9 mouse cellular contexts compared by ENCODE assay signal in the genomic region with DNA sequence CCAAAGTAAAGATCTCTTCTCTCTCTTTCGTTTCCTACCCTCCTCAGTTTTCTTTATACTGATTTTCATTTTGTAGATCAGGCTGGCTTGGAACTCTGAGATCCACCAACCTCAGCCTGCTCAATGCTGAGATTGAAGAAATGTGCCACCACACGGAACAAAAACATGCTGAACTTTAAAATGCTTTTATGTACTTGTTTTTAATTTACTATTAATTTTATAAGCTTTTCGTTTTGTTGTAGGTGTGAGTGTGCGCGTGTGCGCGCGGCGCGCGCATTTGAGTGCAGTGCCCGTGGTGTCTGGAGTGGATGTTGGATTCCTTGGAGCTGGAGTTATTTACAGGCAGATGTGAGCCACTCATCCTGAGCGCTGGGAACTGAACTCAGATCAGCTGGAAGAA. TPM values are rescaled to one million over a fixed set of nuclear protein-coding genes. Genes with fewer than 3 reads are reported as not detected.
A peak's percentile ranks its signal among the peaks of the same experiment; 100 is the strongest.
DNase-seq lines count a peak whose midpoint lies in the region; ATAC-seq and TF ChIP-seq lines count a peak whose summit lies in the region.
"Had no signal": no experiment of that assay in that cellular context is flagged by ENCODE, and none has a peak within 500 bp of the region (broad histone marks: within the 10 kb centered on the region; RNA-seq: fewer than 3 reads in every experiment).

No protein-coding gene starts in this region.

- ATAC-seq in kidney, embryonic 15.5 days (replicated peaks; ENCODE audit: low FRiP score): no peak

- H3K4me2 ChIP-seq in kidney, embryonic 15.5 days: peak overlapping the region; percentile 63

- no peak for TF ChIP-seq CTCF in kidney, adult 2 months (conservative IDR thresholded peaks at IDR 0.05; ENCODE audit: insufficient read depth, insufficient read length, low read depth, low read length)
- TF ChIP-seq CTCF in C2C12 (IDR thresholded peaks at IDR 0.05; ENCODE audit: control insufficient read depth, insufficient read depth, insufficient read length): no peak

- no peak overlapping the region for H3K4me3 ChIP-seq in kidney, embryonic 15.5 days (replicated peaks)
- H3K4me3 ChIP-seq in kidney, adult 2 months (ENCODE audit: insufficient read depth, low read depth, low read length): no peak overlapping the region
- H3K4me3 ChIP-seq in C2C12 (ENCODE audit: insufficient read depth, poor library complexity, severe bottlenecking): peak overlapping the region; percentile 79
- peak overlapping the region; percentile 89; the same call in 1 of the 2 replicates for H3K4me3 ChIP-seq in limb, embryonic 10.5 days

- WGBS in kidney, embryonic 15.5 days: 84% methylated on average over 13 of the region's 13 CpGs
- WGBS in kidney, adult 2 months: 76% methylated on average over 13 of the region's 13 CpGs
- WGBS in limb, embryonic 10.5 days: 84% methylated on average over 13 of the region's 13 CpGs

- no peak overlapping the region for H3ac ChIP-seq in C2C12 (ENCODE audit: control insufficient read depth, insufficient read length, low read depth)

- DNase-seq in cerebellum, adult 9-10 months: peak; percentile 29
- no peak for DNase-seq in cerebellum, adult 11-12 months
- no peak for DNase-seq in kidney, adult 2 months
- DNase-seq in limb, embryonic 10.5 days (ENCODE audit: low spot score): no peak
- no peak for DNase-seq in cerebellum, postnatal 10 days
- no peak for DNase-seq in left cerebral cortex, postnatal 10 days (ENCODE audit: extremely low spot score in 1 of 2, low spot score in 2 of 2)

- H3K9me3 ChIP-seq in kidney, embryonic 15.5 days (replicated peaks): no peaks in the 10 kb centered on the region
- H3K9me3 ChIP-seq in limb, embryonic 10.5 days (replicated peaks): no peaks in the 10 kb centered on the region

- no peak overlapping the region for H3K9ac ChIP-seq in kidney, embryonic 15.5 days

- peaks cover 31% of the 10 kb centered on the region for H3K79me3 ChIP-seq in C2C12 (ENCODE audit: low read depth)

- no peaks in the 10 kb centered on the region for H3K27me3 ChIP-seq in kidney, embryonic 15.5 days
- H3K27me3 ChIP-seq in kidney, adult 2 months (replicated peaks; ENCODE audit: control insufficient read depth, insufficient read depth, low read length): no peaks in the 10 kb centered on the region
- no peaks in the 10 kb centered on the region for H3K27me3 ChIP-seq in C2C12 (ENCODE audit: control insufficient read depth, insufficient read depth, insufficient read length)
- no peaks in the 10 kb centered on the region for H3K27me3 ChIP-seq in limb, embryonic 10.5 days (ENCODE audit: low read depth, poor library complexity, severe bottlenecking)

- peaks cover 35% of the 10 kb centered on the region for H3K79me2 ChIP-seq in C2C12 (ENCODE audit: control insufficient read depth, insufficient read depth)

- intact Hi-C loops in left cerebral cortex, postnatal 10 days (cut with DNase I): no loop called here

- peaks cover 15% of the 10 kb centered on the region for H3K4me1 ChIP-seq in kidney, embryonic 15.5 days
- peaks cover 22% of the 10 kb centered on the region; the same call in 1 of the 2 replicates for H3K4me1 ChIP-seq in kidney, adult 2 months (ENCODE audit: control insufficient read depth, insufficient read depth, low read length)
- H3K4me1 ChIP-seq in limb, embryonic 10.5 days: peaks cover 14% of the 10 kb centered on the region

- TF ChIP-seq POLR2A in kidney, adult 2 months (IDR thresholded peaks at IDR 0.05; ENCODE audit: low read depth, low read length): no peak

- 0 out of 2 replicates have a peak overlapping the region, but pooled peaks have one; percentile 27 for H3K27ac ChIP-seq in kidney, embryonic 15.5 days
- H3K27ac ChIP-seq in kidney, adult 2 months (ENCODE audit: insufficient read depth, low read depth, low read length): no peak overlapping the region; the same call in 1 of the 2 replicates
- H3K27ac ChIP-seq in limb, embryonic 10.5 days: no peak overlapping the region

- H3K36me3 ChIP-seq in kidney, embryonic 15.5 days: peaks cover 12% of the 10 kb centered on the region
- no peaks in the 10 kb centered on the region for H3K36me3 ChIP-seq in kidney, adult 2 months (ENCODE audit: control insufficient read depth, insufficient read depth, low read length)
- H3K36me3 ChIP-seq in C2C12 (ENCODE audit: control insufficient read depth, insufficient read depth): peaks cover 6% of the 10 kb centered on the region
- H3K36me3 ChIP-seq in limb, embryonic 10.5 days: peaks cover 13% of the 10 kb centered on the region

TF ChIP-seq in C2C12, 6 proteins besides CTCF, POLR2A, EP300 and RAD21:
- TF ChIP-seq MYOD1 (IDR thresholded peaks at IDR 0.05; ENCODE audit: control insufficient read depth, insufficient read length, low read depth) (no peak), CEBPB (IDR thresholded peaks at IDR 0.05; ENCODE audit: low read depth) (no peak), MAX (IDR thresholded peaks at IDR 0.05) (no peak), FOSL1 (IDR thresholded peaks at IDR 0.05; ENCODE audit: insufficient read depth, low read length, poor library complexity, severe bottlenecking) (no peak), USF1 (IDR thresholded peaks at IDR 0.05; ENCODE audit: low read depth) (no peak), MYOG (IDR thresholded peaks at IDR 0.05; ENCODE audit: control insufficient read depth, extremely low read depth, insufficient read length) (no peak)
TF ChIP-seq in C2C12: peak in this region for 0.

RNA-seq across cellular contexts. Expression of gene Fbxl3, which starts 0.9 kb away (rescaled TPM):
- 22.8 and 23.9 TPM in 2 replicates for polyA plus RNA-seq in kidney, embryonic 15.5 days (2015; fragmentation: Nextera tagmentation; extraction: Ambion mirVana)
- 83.0 and 90.5 TPM in 2 replicates for polyA plus RNA-seq in kidney, adult 2 months (2012; rRNA removed)
- polyA plus RNA-seq in C2C12 (2012; fragmentation: generic; extraction: Trizol): 8.3 TPM
- polyA plus RNA-seq in limb, embryonic 10.5 days (2016; fragmentation: Nextera tagmentation; extraction: Ambion mirVana): 11.8 and 16.2 TPM in 2 replicates
- 10 to 100 TPM; 62.5 to 70.3 TPM for total RNA-seq in left cerebral cortex, postnatal 10 days (2021)

RNA-seq across cellular contexts. Expression of gene Cln5, which starts 30.3 kb away (rescaled TPM):
- 33.9 and 34.6 TPM in 2 replicates for polyA plus RNA-seq in kidney, embryonic 15.5 days (2015; fragmentation: Nextera tagmentation; extraction: Ambion mirVana)
- polyA plus RNA-seq in kidney, adult 2 months (2012; rRNA removed): 24.9 and 26.5 TPM in 2 replicates
- polyA plus RNA-seq in C2C12 (2012; fragmentation: generic; extraction: Trizol): 15.7 TPM
- 22.3 and 26.5 TPM in 2 replicates for polyA plus RNA-seq in limb, embryonic 10.5 days (2016; fragmentation: Nextera tagmentation; extraction: Ambion mirVana)
- total RNA-seq in left cerebral cortex, postnatal 10 days (2021): 1 to 10 TPM; 5.9 to 6.0 TPM

RNA-seq across cellular contexts. Expression of gene Acod1, which starts 53.5 kb away (rescaled TPM):
- polyA plus RNA-seq in kidney, embryonic 15.5 days (2015; fragmentation: Nextera tagmentation; extraction: Ambion mirVana): not detected in 2 replicates
- polyA plus RNA-seq in kidney, adult 2 months (2012; rRNA removed): 0.04 TPM in 1 of 2 replicates, not detected in the other
- polyA plus RNA-seq in C2C12 (2012; fragmentation: generic; extraction: Trizol): not detected
- polyA plus RNA-seq in limb, embryonic 10.5 days (2016; fragmentation: Nextera tagmentation; extraction: Ambion mirVana): not detected in 2 replicates
- not detected for total RNA-seq in left cerebral cortex, postnatal 10 days (2021)
- polyA plus RNA-seq: neural tube, embryonic 14.5 days had no signal

Comparison
In these comparisons a context has a peak if more than half of its experiments do, and no peak if none do; other contexts are left out.
1. H3K4me3 ChIP-seq: peak in C2C12 (single experiment) and limb, embryonic 10.5 days (single experiment); none in kidney, embryonic 15.5 days (single experiment) and kidney, adult 2 months (single experiment).